Mouse (Mus musculus): Measurements from ENCODE around the gene Ak7. TPM values are rescaled to one million over a fixed set of nuclear protein-coding genes. Genes with fewer than 3 reads are reported as not detected.

Ak7 gene
- total RNA-seq, 2 experiments from 2014 or later, result 0.69 to 1.7 TPM

- no peak overlapping the region for H3K4me3 ChIP-seq
- no peak overlapping the region for H3K27ac ChIP-seq
- DNase-seq (ENCODE audit: low spot score in 2 of 2), result no peak
- TF ChIP-seq CTCF (conservative IDR thresholded peaks at IDR 0.05), result no peak
These were observed 8.5 kb upstream of the Ak7 start for GRCm38 (mm10) chr12:105697104-105697780.

GRCm38 (mm10) chr12:105700433-105700832, 5.3 kb upstream of the Ak7 start:
- Histone ChIP-seq H3K27ac (no peak overlapping the region), H3K4me3 (no peak overlapping the region)
- no peak for DNase-seq (ENCODE audit: low spot score in 2 of 2)
- no peak for TF ChIP-seq CTCF (conservative IDR thresholded peaks at IDR 0.05)

- TF ChIP-seq CTCF (conservative IDR thresholded peaks at IDR 0.05), result no peak
- peak; percentile 25 to 34 for DNase-seq (ENCODE audit: low spot score in 2 of 2)
- peak overlapping the region; percentile 58 for H3K27ac ChIP-seq
- H3K4me3 ChIP-seq, result peak overlapping the region; percentile 46
These were observed 12.8 kb downstream of the Ak7 start for GRCm38 (mm10) chr12:105718616-105719015.

DNA sequence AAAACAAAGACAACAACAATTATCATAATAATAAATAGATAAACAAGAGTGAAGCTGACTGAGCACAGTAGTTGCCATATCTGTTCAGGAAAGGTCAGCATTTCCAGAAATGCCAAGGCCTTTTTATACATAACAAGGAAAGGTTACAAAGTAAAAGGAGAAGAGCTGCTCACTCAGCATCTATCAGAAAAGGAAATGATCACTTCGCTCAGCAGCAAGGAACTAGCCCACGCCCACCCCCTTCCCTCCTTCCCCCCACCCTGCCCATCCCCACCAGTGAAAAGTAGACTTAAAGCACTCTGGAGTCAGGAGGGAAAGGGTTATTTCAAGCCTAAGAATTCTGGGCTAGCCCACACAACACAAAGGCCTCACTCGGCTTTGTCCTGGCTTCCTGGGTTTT, 14.4 kb downstream of the Ak7 start:
- H3K27ac ChIP-seq, result no peak overlapping the region
- no peak for DNase-seq (ENCODE audit: low spot score in 2 of 2)
- TF ChIP-seq CTCF (conservative IDR thresholded peaks at IDR 0.05), result no peak
- H3K4me3 ChIP-seq, result no peak overlapping the region

GRCm38 (mm10) chr12:105721452-105722132, 15.8 kb downstream of the Ak7 start:
- no peak for TF ChIP-seq CTCF (conservative IDR thresholded peaks at IDR 0.05)
- DNase-seq (ENCODE audit: low spot score in 2 of 2), result no peak
- Histone ChIP-seq H3K27ac (no peak overlapping the region), H3K4me3 (no peak overlapping the region)

- Histone ChIP-seq H3K27ac (no peak overlapping the region), H3K4me3 (no peak overlapping the region)
- TF ChIP-seq CTCF (conservative IDR thresholded peaks at IDR 0.05), result peak; percentile 86
- DNase-seq (ENCODE audit: low spot score in 2 of 2), result peak; percentile 35 to 65
These were observed 16.9 kb downstream of the Ak7 start for GRCm38 (mm10) chr12:105722657-105723056.

DNA sequence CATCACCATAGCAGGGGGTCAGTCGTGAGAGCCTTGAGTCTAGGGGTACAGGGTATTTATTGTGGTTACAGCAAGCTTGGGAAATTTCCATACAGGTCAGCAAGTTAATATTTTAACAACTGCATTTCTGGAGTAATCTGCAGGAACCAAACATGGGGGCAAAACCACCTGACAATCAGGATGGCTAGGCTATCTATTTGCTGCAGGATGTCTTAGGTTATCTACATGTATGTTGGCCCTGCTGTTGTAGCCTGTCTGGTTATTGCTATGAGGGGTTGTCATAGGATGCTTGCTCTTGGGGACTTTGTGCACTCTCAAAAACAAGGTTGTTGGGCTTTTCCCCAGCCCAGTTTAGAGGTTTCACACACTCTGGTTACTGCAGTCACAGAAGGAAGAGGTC, 18.8 kb downstream of the Ak7 start:
- Histone ChIP-seq H3K4me3 (no peak overlapping the region), H3K27ac (no peak overlapping the region)
- TF ChIP-seq CTCF (conservative IDR thresholded peaks at IDR 0.05), result no peak
- no peak for DNase-seq (ENCODE audit: low spot score in 2 of 2)

- DNase-seq (ENCODE audit: low spot score in 2 of 2), result no peak
- Histone ChIP-seq H3K27ac (no peak overlapping the region), H3K4me3 (no peak overlapping the region)
- no peak for TF ChIP-seq CTCF (conservative IDR thresholded peaks at IDR 0.05)
These were observed 20.0 kb downstream of the Ak7 start for GRCm38 (mm10) chr12:105725736-105726135.

- TF ChIP-seq CTCF (conservative IDR thresholded peaks at IDR 0.05), result no peak
- H3K27ac ChIP-seq, result no peak overlapping the region
- DNase-seq (ENCODE audit: low spot score in 2 of 2), result no peak
- no peak overlapping the region for H3K4me3 ChIP-seq
These were observed 21.5 kb downstream of the Ak7 start for GRCm38 (mm10) chr12:105727268-105727667.

DNA sequence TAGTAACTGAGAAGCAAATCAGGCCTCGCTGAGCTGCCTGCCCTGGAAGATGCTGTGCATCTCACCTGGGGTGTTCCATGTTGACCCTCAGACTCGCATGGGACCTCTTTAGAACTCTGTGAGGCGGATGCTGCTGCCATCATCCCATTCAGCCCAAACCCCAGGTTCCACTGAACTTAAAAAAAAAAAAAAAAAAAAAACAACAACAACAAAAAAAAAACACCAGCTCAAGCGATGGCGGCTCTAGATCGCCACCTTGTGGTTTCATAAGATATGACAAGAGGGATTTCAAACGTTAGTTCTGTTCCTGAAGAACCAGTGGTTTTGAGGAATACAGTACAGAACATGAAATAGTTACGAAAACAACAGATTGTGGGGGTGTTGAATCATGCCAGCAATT, 22.2 kb downstream of the Ak7 start:
- Histone ChIP-seq H3K4me3 (no peak overlapping the region), H3K27ac (no peak overlapping the region)
- DNase-seq (ENCODE audit: low spot score in 2 of 2), result peak in 1 of 2 experiments; percentile 75
- peak; percentile 88 for TF ChIP-seq CTCF (conservative IDR thresholded peaks at IDR 0.05)

- no peak for DNase-seq (ENCODE audit: low spot score in 2 of 2)
- H3K4me3 ChIP-seq, result no peak overlapping the region
- H3K27ac ChIP-seq, result no peak overlapping the region
- no peak for TF ChIP-seq CTCF (conservative IDR thresholded peaks at IDR 0.05)
These were observed 25.2 kb downstream of the Ak7 start for GRCm38 (mm10) chr12:105730851-105731460.

- no peak for TF ChIP-seq CTCF (conservative IDR thresholded peaks at IDR 0.05)
- Histone ChIP-seq H3K27ac (no peak overlapping the region), H3K4me3 (no peak overlapping the region)
- no peak for DNase-seq (ENCODE audit: low spot score in 2 of 2)
These were observed 27.8 kb downstream of the Ak7 start for GRCm38 (mm10) chr12:105733370-105734159.
